Mouse (Mus musculus): ENCODE measurements around the gene Srsf2. TPM values are rescaled to one million over a fixed set of nuclear protein-coding genes. Genes with fewer than 3 reads are reported as not detected.

The Srsf2 gene
- polyA plus RNA-seq, 1 experiment, result 658 TPM

DNA sequence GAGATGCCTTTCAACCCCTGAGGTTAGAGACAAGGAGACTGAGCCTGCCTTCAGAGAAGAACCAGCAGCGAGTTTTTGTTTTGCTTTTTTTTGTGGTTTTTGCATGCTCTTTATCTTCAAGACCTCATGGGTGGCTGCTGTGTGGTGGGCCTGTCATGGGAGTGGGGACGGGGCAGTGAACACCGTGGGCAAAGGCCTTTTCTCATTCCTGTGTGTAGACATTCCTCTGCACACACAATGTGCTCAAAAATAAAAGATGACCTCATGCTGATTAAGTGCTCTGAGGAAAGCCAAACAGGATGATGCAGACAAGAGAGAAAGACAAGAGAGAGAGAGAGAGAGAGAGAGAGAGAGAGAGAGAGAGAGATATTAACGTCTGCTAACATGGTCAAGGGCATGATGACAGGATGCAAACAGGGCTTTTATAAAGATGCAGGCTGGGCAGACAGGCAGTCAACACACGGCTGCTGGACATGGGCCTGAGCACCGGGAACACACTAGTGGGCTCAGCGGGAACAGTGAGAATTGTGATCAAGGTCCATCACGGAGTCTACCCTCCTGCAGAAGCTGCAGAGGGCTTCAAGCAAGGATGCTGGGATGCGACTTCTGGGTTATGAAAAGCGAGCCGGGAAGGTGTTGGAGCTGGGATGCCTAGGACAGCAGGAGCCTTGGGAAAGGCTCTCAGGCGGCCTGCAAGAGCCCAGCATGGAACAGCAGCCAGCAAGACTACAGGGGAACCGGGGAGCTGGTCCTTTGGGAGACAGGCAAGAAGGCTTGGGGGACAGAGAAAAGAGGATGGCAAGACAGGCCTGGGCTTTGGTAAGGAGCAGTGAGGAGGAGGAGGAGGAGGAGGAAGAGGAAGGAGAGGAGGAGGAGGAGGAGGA is 31.6 kb downstream of the Srsf2 start:
- Histone ChIP-seq H3K36me3 (ENCODE audit: control insufficient read depth, insufficient read depth, low read length) (no peaks in the 10 kb centered on the region), H3K27me3 (ENCODE audit: control insufficient read depth, insufficient read depth, low read length) (no peaks in the 10 kb centered on the region), H3K4me3 (ENCODE audit: low read depth, low read length) (no peak overlapping the region), H3K4me1 (ENCODE audit: control insufficient read depth, insufficient read depth, insufficient read length, low read length) (peaks cover 14% of the 10 kb centered on the region; the same call in 1 of the 2 replicates), H3K27ac (ENCODE audit: insufficient read depth, low read depth, low read length) (peak overlapping the region; percentile 48; the same call in 1 of the 2 replicates)
- TF ChIP-seq POLR2A (IDR thresholded peaks at IDR 0.05; ENCODE audit: low read depth, low read length), result no peak
- TF ChIP-seq CTCF (IDR thresholded peaks at IDR 0.05; ENCODE audit: extremely low read depth, insufficient read length, insufficient replicate concordance, low read depth, low read length), result no peak
- WGBS, result 71% methylated on average over 13 of the region's 13 CpGs

DNA sequence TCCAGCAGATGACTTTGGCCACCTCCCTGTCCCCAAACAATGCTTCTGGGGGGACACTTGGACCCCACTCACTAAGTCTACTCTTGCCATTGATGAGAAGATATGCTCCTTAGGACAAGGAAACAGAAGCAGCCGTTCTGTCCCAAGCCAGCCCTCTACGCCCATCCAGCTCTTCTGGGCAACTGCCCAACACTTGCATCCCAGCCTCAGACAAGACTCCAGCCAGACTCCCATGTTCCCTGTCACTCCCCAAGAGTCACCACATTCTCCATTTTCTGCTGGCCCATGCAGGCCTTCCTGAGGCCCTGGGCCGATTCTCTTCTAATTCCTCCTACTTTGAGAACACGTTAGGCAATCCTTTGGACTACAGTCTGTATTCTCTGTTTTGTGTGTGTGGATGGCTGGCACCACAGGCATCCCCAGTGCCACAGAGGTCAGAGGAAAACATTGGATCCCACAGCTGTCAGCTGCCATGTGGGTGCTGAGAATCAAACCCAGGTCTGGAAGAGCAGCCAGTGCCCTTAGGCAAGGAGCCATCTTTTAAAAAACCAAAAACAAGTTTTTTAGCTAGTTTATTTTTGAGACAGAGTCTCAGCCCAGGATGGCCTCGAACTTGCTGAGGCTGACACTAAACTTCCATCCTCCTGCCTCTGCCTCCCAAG is 32.8 kb downstream of the Srsf2 start:
- no peak for TF ChIP-seq POLR2A (IDR thresholded peaks at IDR 0.05; ENCODE audit: low read depth, low read length)
- no peak for TF ChIP-seq CTCF (IDR thresholded peaks at IDR 0.05; ENCODE audit: extremely low read depth, insufficient read length, insufficient replicate concordance, low read depth, low read length)
- Histone ChIP-seq H3K27ac (ENCODE audit: insufficient read depth, low read depth, low read length) (no peak overlapping the region), H3K27me3 (ENCODE audit: control insufficient read depth, insufficient read depth, low read length) (no peaks in the 10 kb centered on the region), H3K36me3 (ENCODE audit: control insufficient read depth, insufficient read depth, low read length) (no peaks in the 10 kb centered on the region), H3K4me1 (ENCODE audit: control insufficient read depth, insufficient read depth, insufficient read length, low read length) (peaks cover 14% of the 10 kb centered on the region; the same call in 1 of the 2 replicates), H3K4me3 (ENCODE audit: low read depth, low read length) (no peak overlapping the region)
- WGBS, result 72% methylated on average over 5 of the region's 5 CpGs

DNA sequence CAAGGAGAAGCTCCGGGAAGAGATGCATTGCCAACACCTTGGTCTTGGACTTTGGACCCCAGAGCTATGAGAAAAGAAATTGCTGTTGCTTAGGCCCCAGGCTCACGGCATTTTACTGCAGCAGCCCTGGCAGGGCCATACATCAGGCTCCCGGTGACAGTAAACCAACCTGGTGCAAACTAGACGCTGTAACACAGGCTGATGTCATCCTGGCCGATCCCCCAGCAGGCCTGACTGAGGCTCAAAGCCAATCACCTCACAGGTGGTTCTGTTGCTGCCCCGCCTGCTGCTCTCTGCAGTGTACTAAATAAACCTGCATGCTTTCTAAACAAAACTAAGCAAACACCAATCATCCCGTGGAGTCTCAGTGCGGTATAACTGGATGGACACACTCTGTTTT is 34.2 kb downstream of the Srsf2 start:
- Histone ChIP-seq H3K4me3 (ENCODE audit: low read depth, low read length) (no peak overlapping the region), H3K36me3 (ENCODE audit: control insufficient read depth, insufficient read depth, low read length) (no peaks in the 10 kb centered on the region), H3K27me3 (ENCODE audit: control insufficient read depth, insufficient read depth, low read length) (no peaks in the 10 kb centered on the region), H3K4me1 (ENCODE audit: control insufficient read depth, insufficient read depth, insufficient read length, low read length) (peaks cover 25% of the 10 kb centered on the region), H3K27ac (ENCODE audit: insufficient read depth, low read depth, low read length) (no peak overlapping the region)
- TF ChIP-seq CTCF (IDR thresholded peaks at IDR 0.05; ENCODE audit: extremely low read depth, insufficient read length, insufficient replicate concordance, low read depth, low read length) (no peak), POLR2A (IDR thresholded peaks at IDR 0.05; ENCODE audit: low read depth, low read length) (no peak)
- 26% methylated on average over 8 of the region's 8 CpGs for WGBS

DNA sequence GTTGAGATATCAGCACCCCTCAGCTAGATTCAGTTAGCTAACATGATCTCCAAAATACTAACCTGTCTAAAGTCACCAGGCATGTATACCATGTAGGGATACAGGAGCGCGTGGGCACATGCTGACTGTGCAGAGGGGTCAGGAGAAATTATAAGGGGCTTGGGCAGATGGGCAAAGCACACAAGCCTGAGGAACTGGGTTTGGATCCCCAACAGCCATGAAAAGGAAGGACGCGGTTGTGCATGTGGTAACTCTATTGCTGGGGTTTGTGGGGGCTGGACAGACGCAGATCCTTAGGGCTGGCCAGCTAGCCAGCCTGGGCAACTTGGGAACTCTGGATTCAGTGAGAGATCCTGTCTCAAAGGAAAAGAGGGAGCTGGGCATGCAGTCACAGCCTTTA is 35.3 kb downstream of the Srsf2 start:
- Histone ChIP-seq H3K27me3 (ENCODE audit: control insufficient read depth, insufficient read depth, low read length) (no peaks in the 10 kb centered on the region), H3K4me1 (ENCODE audit: control insufficient read depth, insufficient read depth, insufficient read length, low read length) (peaks cover 27% of the 10 kb centered on the region), H3K4me3 (ENCODE audit: low read depth, low read length) (no peak overlapping the region), H3K36me3 (ENCODE audit: control insufficient read depth, insufficient read depth, low read length) (no peaks in the 10 kb centered on the region), H3K27ac (ENCODE audit: insufficient read depth, low read depth, low read length) (no peak overlapping the region)
- no peak for TF ChIP-seq CTCF (IDR thresholded peaks at IDR 0.05; ENCODE audit: extremely low read depth, insufficient read length, insufficient replicate concordance, low read depth, low read length)
- TF ChIP-seq POLR2A (IDR thresholded peaks at IDR 0.05; ENCODE audit: low read depth, low read length), result no peak
- 94% methylated on average over 5 of the region's 5 CpGs for WGBS

DNA sequence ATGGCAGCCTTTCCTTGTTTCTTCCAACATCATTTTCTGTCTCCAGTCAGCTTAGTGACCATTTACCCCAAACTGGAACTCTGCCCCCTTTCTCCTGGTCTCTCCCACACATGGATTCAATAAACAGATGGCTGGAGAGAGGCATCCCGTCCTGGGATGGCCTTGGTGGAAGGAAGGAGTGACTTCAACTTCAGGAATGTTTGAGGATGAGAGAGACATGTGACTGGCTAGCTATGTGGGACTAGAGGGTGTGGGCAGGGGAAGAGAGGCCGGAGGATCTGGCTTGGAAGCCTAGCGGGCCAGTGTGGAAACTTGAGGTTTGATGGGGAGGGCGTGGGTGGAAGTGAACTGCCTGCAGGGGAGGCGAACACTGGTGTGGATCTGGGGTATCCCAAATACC is 36.1 kb downstream of the Srsf2 start:
- whole genome bisulfite sequencing, result 71% methylated on average over 5 of the region's 5 CpGs
- TF ChIP-seq POLR2A (IDR thresholded peaks at IDR 0.05; ENCODE audit: low read depth, low read length) (no peak), CTCF (IDR thresholded peaks at IDR 0.05; ENCODE audit: extremely low read depth, insufficient read length, insufficient replicate concordance, low read depth, low read length) (no peak)
- H3K4me1 ChIP-seq (ENCODE audit: control insufficient read depth, insufficient read depth, insufficient read length, low read length), result peaks cover 27% of the 10 kb centered on the region

DNA sequence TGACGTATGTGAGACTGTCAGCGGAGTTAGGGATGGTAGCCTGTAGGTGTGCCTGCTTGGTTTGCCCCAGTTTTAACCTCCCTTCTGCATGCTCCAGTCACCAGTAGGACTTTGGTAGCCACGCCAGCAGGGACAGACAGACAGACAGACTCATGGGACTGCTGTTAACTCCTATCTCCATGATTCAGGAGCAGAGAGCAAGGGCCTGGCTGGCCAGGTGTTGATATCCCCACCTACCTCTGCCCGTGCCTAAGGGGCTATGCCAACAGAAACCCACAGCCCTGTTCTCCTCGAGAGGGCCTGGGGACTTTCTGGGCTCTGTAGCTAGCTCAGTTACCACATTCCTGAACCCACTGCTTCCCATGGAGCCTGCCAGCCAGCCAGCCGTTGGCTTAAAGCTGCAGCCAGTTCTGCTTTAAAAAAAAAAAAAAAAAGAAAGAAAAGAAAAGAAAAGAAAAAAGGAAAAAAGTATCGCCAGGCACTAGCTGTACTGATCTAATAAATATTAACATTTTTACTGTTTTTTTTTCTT is 37.9 kb downstream of the Srsf2 start:
- WGBS, result 62% methylated on average over 7 of the region's 7 CpGs
- H3K4me1 ChIP-seq (ENCODE audit: control insufficient read depth, insufficient read depth, insufficient read length, low read length), result peaks cover 24% of the 10 kb centered on the region
- H3K4me3 ChIP-seq (ENCODE audit: low read depth, low read length), result no peak overlapping the region
- peak overlapping the region; percentile 82 for H3K27ac ChIP-seq (ENCODE audit: insufficient read depth, low read depth, low read length)
- TF ChIP-seq POLR2A (IDR thresholded peaks at IDR 0.05; ENCODE audit: low read depth, low read length), result no peak
- TF ChIP-seq CTCF (IDR thresholded peaks at IDR 0.05; ENCODE audit: extremely low read depth, insufficient read length, insufficient replicate concordance, low read depth, low read length), result no peak
- H3K36me3 ChIP-seq (ENCODE audit: control insufficient read depth, insufficient read depth, low read length), result peaks cover 2% of the 10 kb centered on the region; the same call in 1 of the 2 replicates
- H3K27me3 ChIP-seq (ENCODE audit: control insufficient read depth, insufficient read depth, low read length), result no peaks in the 10 kb centered on the region

More for the DNA sequence above, 36.1 kb downstream of the Srsf2 start:
- Histone ChIP-seq H3K27ac (ENCODE audit: insufficient read depth, low read depth, low read length) (peak overlapping the region; percentile 52), H3K4me3 (ENCODE audit: low read depth, low read length) (no peak overlapping the region), H3K36me3 (ENCODE audit: control insufficient read depth, insufficient read depth, low read length) (no peaks in the 10 kb centered on the region), H3K27me3 (ENCODE audit: control insufficient read depth, insufficient read depth, low read length) (no peaks in the 10 kb centered on the region)
